Mouse (Mus musculus) ovary, adult 2 months (tissue): ENCODE measurements around the gene Gm14692. TPM values are rescaled to one million over a fixed set of nuclear protein-coding genes. Genes with fewer than 3 reads are reported as not detected.

Source experiments
- polyA plus RNA-seq: library from polyadenylated mRNA; depleted of rRNA; stranded (reverse); fragments of >200 nt; gene quantifications from 2 replicates; pipeline ENCODE4 v1.2.3, GENCODE M21; 2012; rRNA removed

Gene Gm14692
- not detected in 2 replicates for polyA plus RNA-seq

DNA sequence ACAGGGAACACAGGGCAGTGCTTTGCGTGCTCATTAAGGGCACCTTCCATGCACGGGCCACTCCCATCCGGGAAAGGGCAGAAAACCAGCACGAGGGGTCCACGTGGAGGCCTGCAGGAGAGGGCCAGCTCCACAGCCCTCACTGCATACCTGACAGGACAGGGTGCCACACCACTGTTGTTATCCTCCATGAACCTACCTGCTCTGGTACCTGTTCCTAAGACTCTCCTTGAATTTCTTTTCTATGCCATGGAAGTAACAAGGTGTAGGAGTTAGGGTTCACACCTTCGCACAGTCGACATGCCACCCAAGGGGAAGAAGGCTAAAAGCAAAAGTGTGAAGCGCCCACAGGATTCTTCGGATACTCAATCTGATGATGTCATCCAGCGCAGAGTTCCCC lies at the start of gene Gm14692:
Gene Gm14692, plus strand, starts transcription at position 301 of the 400 bp plus-strand sequence.

GRCm38 (mm10) chrX:67693462-67693861 lies 2.0 kb upstream of the Gm14692 start, which contains the start of gene Gm1140:
Gm1140 (minus strand) TSS chrX:67693562.

Other genes with a start within 250 kb of the Gm14692 start
- gene Gm1140, start 2.1 kb upstream of the Gm14692 start, polyA plus RNA-seq = not detected in 2 replicates
- gene 4933436I01Rik, start 225.8 kb downstream of the Gm14692 start, polyA plus RNA-seq = not detected in 2 replicates